Mouse (Mus musculus) kidney, adult 2 months (tissue): Measurements from ENCODE around the gene Ropn1l.

Experiments
- CTCF ChIP-seq: fragments of 200-500 bp; conservative IDR thresholded peaks from 2 replicates; pipeline ENCODE4 v1.5.1; 2011; ENCODE audit warnings: low read depth, mild to moderate bottlenecking, control low read depth, low read length, moderate library complexity, mixed read lengths; ENCODE audit not compliant: insufficient read depth, insufficient read length
- POLR2A ChIP-seq: fragments of 200-500 bp; IDR thresholded peaks from one replicate; pipeline ENCODE4 v1.6.1; 2011; ENCODE audit warnings: low read depth, low read length, control low read depth

DNA sequence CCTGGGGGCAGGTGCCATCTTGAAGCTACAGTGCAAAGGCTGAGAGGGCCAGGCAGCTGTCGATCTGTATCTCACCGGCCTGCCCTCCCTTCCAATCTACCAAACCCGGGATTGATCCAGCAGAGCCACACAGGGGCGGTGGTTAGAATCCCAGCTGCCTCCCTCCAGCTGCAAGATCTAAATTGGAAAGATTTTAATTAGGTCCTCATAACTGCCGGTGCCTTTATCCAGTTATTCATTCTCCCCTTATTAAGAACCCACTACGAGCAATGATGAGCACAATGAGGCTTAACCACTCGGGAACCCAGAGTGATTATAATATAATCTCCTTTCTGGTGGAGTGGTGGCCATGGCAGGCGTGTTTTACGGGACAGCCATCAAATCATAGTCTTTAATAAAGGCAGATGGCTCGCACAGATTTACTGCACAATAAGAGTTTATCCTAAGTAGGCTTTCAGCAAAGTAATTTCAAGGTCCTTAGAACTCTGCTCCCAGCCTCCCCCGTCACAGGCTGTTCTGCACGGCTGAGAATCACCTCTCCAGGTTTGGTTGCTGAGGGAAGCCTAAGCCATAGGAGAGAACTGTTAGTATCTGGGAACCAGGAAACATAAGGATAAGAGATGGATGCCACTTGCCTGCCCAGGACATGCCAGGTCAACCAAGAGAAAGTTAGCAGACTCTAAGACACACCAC lies 51.2 kb downstream of the Ropn1l start:
- no peak for TF ChIP-seq CTCF
- TF ChIP-seq POLR2A: no peak
